ENCODE assay signal across 24 mouse cellular contexts in the genomic region with DNA sequence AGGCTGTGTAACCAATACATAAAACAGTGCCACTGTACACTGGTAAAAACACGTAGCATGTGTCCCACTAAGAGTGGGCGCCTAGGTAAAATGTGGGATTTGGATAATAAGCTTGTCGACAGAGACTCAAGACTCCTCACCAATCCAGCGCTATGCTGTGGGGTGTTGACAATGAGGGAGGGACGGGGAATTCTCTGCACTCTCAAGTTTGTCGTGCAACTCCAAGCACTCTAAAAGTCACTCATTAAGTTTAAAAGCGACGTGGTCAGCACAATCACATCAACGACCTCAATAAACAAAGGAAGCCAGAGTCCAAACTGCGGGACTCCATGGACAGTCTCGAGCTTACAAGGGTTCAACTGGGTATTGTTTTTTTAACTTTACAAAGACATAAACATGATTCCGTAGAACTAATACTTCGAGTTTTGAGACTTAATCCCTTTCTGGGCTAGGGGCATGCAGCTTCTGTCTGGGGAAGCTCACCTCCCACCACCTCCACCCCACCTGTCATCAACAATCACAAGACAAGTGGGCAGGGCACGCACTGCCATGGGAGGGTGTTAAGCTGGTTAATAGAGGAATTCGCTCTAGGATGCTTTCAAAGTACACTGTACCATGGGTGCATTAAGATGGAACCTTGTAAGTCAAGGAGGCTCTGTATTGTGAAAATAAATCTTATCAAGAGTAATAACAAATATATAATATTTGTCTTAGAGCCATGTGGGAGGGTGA. TPM values are rescaled to one million over a fixed set of nuclear protein-coding genes. Genes with fewer than 3 reads are reported as not detected.
"Had no signal": no experiment of that assay in that cellular context is flagged by ENCODE, and none has a peak within 500 bp of the region (broad histone marks: within the 10 kb centered on the region; RNA-seq: fewer than 3 reads in every experiment).

No protein-coding gene starts in this region.

- ATAC-seq: liver, postnatal 0 days; midbrain, embryonic 15.5 days had no signal

- H3K36me3 ChIP-seq: liver, embryonic 13.5 days; lung, embryonic 15.5 days; midbrain, embryonic 15.5 days; neural tube, embryonic 13.5 days; stomach, embryonic 15.5 days had no signal

- H3K9ac ChIP-seq: liver, embryonic 13.5 days; liver, postnatal 0 days; lung, embryonic 15.5 days; midbrain, embryonic 15.5 days; neural tube, embryonic 13.5 days; stomach, embryonic 15.5 days had no signal

- H3K27me3 ChIP-seq: liver, embryonic 13.5 days; lung, embryonic 15.5 days; midbrain, embryonic 15.5 days; neural tube, embryonic 13.5 days; stomach, embryonic 15.5 days had no signal

- DNase-seq: kidney, postnatal 14 days; left cerebral cortex, postnatal 4 days; liver; liver, embryonic 13.5 days; liver, postnatal 0 days; lung, postnatal 14 days; retina, postnatal 1 day; right cerebral cortex, postnatal 14 days; thymus, postnatal 36 days had no signal

- H3K9me3 ChIP-seq: liver, embryonic 13.5 days; lung, embryonic 15.5 days; megakaryocyte, embryonic 14.5 days; midbrain, embryonic 15.5 days; neural tube, embryonic 13.5 days; stomach, embryonic 15.5 days had no signal

- H3K4me2 ChIP-seq: liver, embryonic 13.5 days; lung, embryonic 15.5 days; midbrain, embryonic 11.5 days; midbrain, embryonic 15.5 days; neural tube, embryonic 13.5 days; stomach, embryonic 15.5 days had no signal

- H3K4me1 ChIP-seq: liver, embryonic 13.5 days; midbrain, embryonic 15.5 days; neural tube, embryonic 13.5 days; stomach, embryonic 15.5 days had no signal

- H3K4me3 ChIP-seq: liver, embryonic 13.5 days; lung, embryonic 15.5 days; megakaryocyte, embryonic 14.5 days; midbrain, embryonic 15.5 days; neural tube, embryonic 13.5 days; stomach, embryonic 15.5 days had no signal

- H3K27ac ChIP-seq: liver, embryonic 13.5 days; lung, embryonic 15.5 days; macrophage; midbrain, embryonic 15.5 days; neural tube, embryonic 13.5 days; stomach, embryonic 15.5 days had no signal

RNA-seq across cellular contexts. Expression of gene Apobec4, which starts 7.1 kb away (rescaled TPM):
- total RNA-seq: layer of hippocampus, adult 8-10 months; layer of hippocampus, postnatal 14 days; left cerebral cortex, adult 18-20 months; left cerebral cortex, postnatal 10 days; left cerebral cortex, postnatal 4 days; monocyte, adult 5-6 weeks had no signal
- polyA plus RNA-seq: large intestine, adult 2 months; liver, embryonic 13.5 days; liver, postnatal 0 days; macrophage; midbrain, embryonic 11.5 days; midbrain, embryonic 15.5 days; neural tube, embryonic 13.5 days; spleen, adult 2 months; thymus, postnatal 0 days had no signal
